Mouse (Mus musculus) testis, adult 2 months (tissue): ENCODE results near the gene Foxp1.

Experiments
- CTCF ChIP-seq: fragments of 200-500 bp; IDR thresholded peaks from 2 replicates; pipeline ENCODE4 v1.5.1; 2012; ENCODE audit warnings: low read depth, mild to moderate bottlenecking, inconsistent platforms, low read length, moderate library complexity; ENCODE audit not compliant: control insufficient read depth, insufficient read depth, insufficient replicate concordance
- POLR2A ChIP-seq: fragments of 200-500 bp; IDR thresholded peaks from 2 replicates; pipeline ENCODE4 v1.6.1; 2012; ENCODE audit warnings: low read depth, mild to moderate bottlenecking, inconsistent platforms, low read length, moderate library complexity; ENCODE audit not compliant: control insufficient read depth

DNA sequence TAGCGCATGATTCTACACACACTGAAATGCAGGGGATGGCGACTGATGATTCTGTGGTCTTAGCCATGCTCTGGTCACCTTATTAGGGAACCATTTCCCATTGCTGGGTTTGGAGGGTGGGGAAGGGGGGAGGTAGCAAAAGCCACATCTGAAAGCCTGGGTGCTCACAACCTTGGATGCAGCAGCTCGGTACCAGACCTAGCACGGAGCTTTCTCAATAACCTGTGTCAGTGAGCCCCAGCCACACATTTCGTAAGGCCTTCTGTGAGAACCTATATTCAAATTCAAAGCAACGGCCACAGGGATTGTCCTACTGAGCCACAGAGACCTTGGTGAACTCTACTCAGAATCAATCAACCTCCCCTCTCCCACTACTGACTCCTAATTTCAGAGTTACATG lies 109.9 kb downstream of the Foxp1 start:
- TF ChIP-seq POLR2A (no peak), CTCF (no peak)
